Mouse (Mus musculus) heart, postnatal 10 days (tissue): ENCODE measurements around the gene Gm20696. TPM values are rescaled to one million over a fixed set of nuclear protein-coding genes. Genes with fewer than 3 reads are reported as not detected.

Source experiments
- DNase-seq, 2 experiments: peaks; one replicate each; pipeline ENCODE4 v3.0.0; 2021
- intact Hi-C: fragments of 180-260 bp; cut with DNase I; formaldehyde crosslinking; loops from one replicate; pipeline ENCODE4 v1.15.1; 2025
- total RNA-seq, 2 experiments: library from RNA; stranded (reverse); gene quantifications; 2 replicates each; pipeline ENCODE4 v1.2.3; 2021

The Gm20696 gene
- total RNA-seq, 2 experiments from 2014 or later: 2.4 to 2.5 TPM

GRCm38 (mm10) chr6:99412598-99412997, 254.0 kb downstream of the Gm20696 start:
- intact Hi-C loops: no loop called here
- no peak for DNase-seq

GRCm38 (mm10) chr6:99409602-99410001, 257.0 kb downstream of the Gm20696 start:
- DNase-seq: no peak
- intact Hi-C loops: no loop called here

GRCm38 (mm10) chr6:99408880-99409279, 257.7 kb downstream of the Gm20696 start:
- intact Hi-C loops: no loop called here
- DNase-seq: no peak

GRCm38 (mm10) chr6:99403755-99404390, 262.7 kb downstream of the Gm20696 start:
- intact Hi-C loops: no loop called here
- DNase-seq: no peak

GRCm38 (mm10) chr6:99402941-99403340, 263.7 kb downstream of the Gm20696 start:
- DNase-seq: no peak
- intact Hi-C loops: no loop called here

- intact Hi-C loops: no loop called here
- DNase-seq: no peak
Measured at GRCm38 (mm10) chr6:99402370-99402769, 264.2 kb downstream of the Gm20696 start.

- no peak for DNase-seq
- intact Hi-C loops: no loop called here
Measured at GRCm38 (mm10) chr6:99401801-99402200, 264.8 kb downstream of the Gm20696 start.

- intact Hi-C loops: no loop called here
- DNase-seq: no peak
Measured at GRCm38 (mm10) chr6:99401211-99401610, 265.4 kb downstream of the Gm20696 start.

- DNase-seq: no peak
- intact Hi-C loops: no loop called here
Measured at GRCm38 (mm10) chr6:99395745-99396144, 270.9 kb downstream of the Gm20696 start.

- DNase-seq: no peak
- intact Hi-C loops: no loop called here
Measured at GRCm38 (mm10) chr6:99394801-99395200, 271.8 kb downstream of the Gm20696 start.

GRCm38 (mm10) chr6:99392484-99392883, 274.1 kb downstream of the Gm20696 start:
- DNase-seq: no peak
- intact Hi-C loops: no loop called here

- intact Hi-C loops: loop anchor here (5.0 kb wide), 1 partner anchor 133 kb away; the partner anchor contains the start of gene Foxp1
- DNase-seq: peak; percentile 40 to 41
Measured at GRCm38 (mm10) chr6:99388741-99389675, 277.6 kb downstream of the Gm20696 start.

GRCm38 (mm10) chr6:99388023-99388422, 278.6 kb downstream of the Gm20696 start:
- intact Hi-C loops: loop anchor here (5.0 kb wide), 1 partner anchor 134 kb away; the partner anchor contains the start of gene Foxp1
- no peak for DNase-seq

GRCm38 (mm10) chr6:99385059-99385604, 281.5 kb downstream of the Gm20696 start:
- DNase-seq: peak; percentile 37 to 42
- intact Hi-C loops: loop anchor here (5.0 kb wide), 1 partner anchor 137 kb away; the partner anchor contains the start of gene Foxp1

- DNase-seq: no peak
- intact Hi-C loops: loop anchor here (5.0 kb wide), 1 partner anchor 357 kb away; no protein-coding TSS in a partner anchor
Measured at GRCm38 (mm10) chr6:99383846-99384472, 282.6 kb downstream of the Gm20696 start.

- intact Hi-C loops: loop anchor here (5.0 kb wide), 1 partner anchor 353 kb away; no protein-coding TSS in a partner anchor
- no peak for DNase-seq
Measured at GRCm38 (mm10) chr6:99380146-99380545, 286.5 kb downstream of the Gm20696 start.

- peak; percentile 51 to 52 for DNase-seq
- intact Hi-C loops: no loop called here
Measured at GRCm38 (mm10) chr6:99378997-99379710, 287.4 kb downstream of the Gm20696 start.

GRCm38 (mm10) chr6:99377716-99378115, 288.9 kb downstream of the Gm20696 start:
- DNase-seq: no peak
- intact Hi-C loops: no loop called here

- intact Hi-C loops: no loop called here
Measured at GRCm38 (mm10) chr6:99377131-99377530, 289.5 kb downstream of the Gm20696 start.

GRCm38 (mm10) chr6:99376721-99377120, 289.9 kb downstream of the Gm20696 start:
- no peak for DNase-seq
- intact Hi-C loops: no loop called here

More at GRCm38 (mm10) chr6:99377131-99377530, 289.5 kb downstream of the Gm20696 start:
- DNase-seq: no peak
